Mouse (Mus musculus): Measurements from ENCODE around the gene Alpk3. TPM values are rescaled to one million over a fixed set of nuclear protein-coding genes. Genes with fewer than 3 reads are reported as not detected.
"Not testable (repeated sequence)": the region's sequence is repeated elsewhere in the genome, so short reads cannot be mapped to it uniquely, and the experiment has no call there.

Gene Alpk3
- total RNA-seq, 1 experiment, result 3.3 TPM

GRCm38 (mm10) chr7:81151216-81151615 is 93.8 kb downstream of the Alpk3 start:
- Histone ChIP-seq H3K4me3 (ENCODE audit: insufficient read depth in 1 of 2, low read depth in 1 of 2, low read length in 2 of 2, poor library complexity in 1 of 2, severe bottlenecking in 1 of 2) (peak overlapping the region; percentile 69 to 74), H3K9ac (ENCODE audit: insufficient read depth, low read depth, low read length, poor library complexity, severe bottlenecking) (peak overlapping the region; percentile 80), H3K36me3 (ENCODE audit: control insufficient read depth, insufficient read depth, low read length, poor library complexity, severe bottlenecking) (peaks cover 6% of the 10 kb centered on the region; the same call in 1 of the 2 replicates), H3K4me1 (ENCODE audit: control insufficient read depth in 2 of 2, insufficient read depth in 2 of 2, low read length in 2 of 2, poor library complexity in 1 of 2) (peaks cover 5 to 8% of the 10 kb centered on the region in 2 experiments; a peak in 3 of 4 replicates), H3K9me3 (ENCODE audit: control insufficient read depth, insufficient read depth, low read depth, low read length) (no peaks in the 10 kb centered on the region), H3K27ac (ENCODE audit: insufficient read depth, low read depth, low read length, poor library complexity, severe bottlenecking) (peak overlapping the region; percentile 85)
- in situ Hi-C loops (cut with MboI; ENCODE audit: low sequenced_read_pairs in 2 of 2, unreplicated experiment in 2 of 2), result loop anchor here (10.0 to 25.0 kb wide), 2 partner anchors 186 to 266 kb away; partner anchors contain the start of gene Rps17 (in 1 of the 2)
- no peak for DNase-seq (ENCODE audit: low read depth, low spot score)
- no peak for TF ChIP-seq MAFK (IDR thresholded peaks at IDR 0.05; ENCODE audit: insufficient read depth, low read depth, low read length)
- 0 out of 2 replicates have a peak, but pooled peaks have one; percentile 38 for TF ChIP-seq CHD2 (IDR thresholded peaks at IDR 0.05; ENCODE audit: low read depth, low read length)

GRCm38 (mm10) chr7:81152306-81152705 is 94.9 kb downstream of the Alpk3 start:
- peak overlapping the region; percentile 76 for H3K9ac ChIP-seq (ENCODE audit: insufficient read depth, low read depth, low read length, poor library complexity, severe bottlenecking)
- DNase-seq (ENCODE audit: low read depth, low spot score), result peak; percentile 77
- in situ Hi-C loops (cut with MboI; ENCODE audit: low sequenced_read_pairs in 2 of 2, unreplicated experiment in 2 of 2), result loop anchor here (10.0 to 25.0 kb wide), 2 partner anchors 185 to 268 kb away; partner anchors contain the start of gene Rps17 (in 1 of the 2)
- TF ChIP-seq CHD2 (IDR thresholded peaks at IDR 0.05; ENCODE audit: low read depth, low read length) (no peak), HCFC1 (IDR thresholded peaks at IDR 0.05; ENCODE audit: borderline replicate concordance, insufficient read depth, low read length) (no peak), MAFK (IDR thresholded peaks at IDR 0.05; ENCODE audit: insufficient read depth, low read depth, low read length) (peak; percentile 82), ZNF384 (IDR thresholded peaks at IDR 0.05; ENCODE audit: low read depth, low read length) (no peak)
- H3K4me1 ChIP-seq (ENCODE audit: control insufficient read depth in 2 of 2, insufficient read depth in 2 of 2, low read length in 2 of 2, poor library complexity in 1 of 2), result peaks cover 5 to 8% of the 10 kb centered on the region in 2 experiments; a peak in 3 of 4 replicates
- H3K4me3 ChIP-seq (ENCODE audit: insufficient read depth in 1 of 2, low read depth in 1 of 2, low read length in 2 of 2, poor library complexity in 1 of 2, severe bottlenecking in 1 of 2), result peak overlapping the region; percentile 60 to 74
- H3K27ac ChIP-seq (ENCODE audit: insufficient read depth, low read depth, low read length, poor library complexity, severe bottlenecking), result peak overlapping the region; percentile 82
- H3K36me3 ChIP-seq (ENCODE audit: control insufficient read depth, insufficient read depth, low read length, poor library complexity, severe bottlenecking), result peaks cover 6% of the 10 kb centered on the region; the same call in 1 of the 2 replicates
- no peaks in the 10 kb centered on the region for H3K9me3 ChIP-seq (ENCODE audit: control insufficient read depth, insufficient read depth, low read depth, low read length)

GRCm38 (mm10) chr7:81152826-81153225 is 95.4 kb downstream of the Alpk3 start:
- in situ Hi-C loops (cut with MboI; ENCODE audit: low sequenced_read_pairs in 2 of 2, unreplicated experiment in 2 of 2), result loop anchor here (10.0 to 25.0 kb wide), 2 partner anchors 184 to 268 kb away; partner anchors contain the start of gene Rps17 (in 1 of the 2)
- TF ChIP-seq ZNF384 (IDR thresholded peaks at IDR 0.05; ENCODE audit: low read depth, low read length) (no peak), MAFK (IDR thresholded peaks at IDR 0.05; ENCODE audit: insufficient read depth, low read depth, low read length) (no peak), ZC3H11A (IDR thresholded peaks at IDR 0.05; ENCODE audit: borderline replicate concordance, low read depth, low read length) (no peak), HCFC1 (IDR thresholded peaks at IDR 0.05; ENCODE audit: borderline replicate concordance, insufficient read depth, low read length) (no peak), CHD2 (IDR thresholded peaks at IDR 0.05; ENCODE audit: low read depth, low read length) (no peak)
- Histone ChIP-seq H3K9ac (ENCODE audit: insufficient read depth, low read depth, low read length, poor library complexity, severe bottlenecking) (peak overlapping the region; percentile 16; the same call in 1 of the 2 replicates), H3K36me3 (ENCODE audit: control insufficient read depth, insufficient read depth, low read length, poor library complexity, severe bottlenecking) (peaks cover 6% of the 10 kb centered on the region; the same call in 1 of the 2 replicates), H3K4me3 (ENCODE audit: insufficient read depth in 1 of 2, low read depth in 1 of 2, low read length in 2 of 2, poor library complexity in 1 of 2, severe bottlenecking in 1 of 2) (peak overlapping the region; percentile 28 to 63), H3K27ac (ENCODE audit: insufficient read depth, low read depth, low read length, poor library complexity, severe bottlenecking) (peak overlapping the region; percentile 17; the same call in 1 of the 2 replicates), H3K4me1 (ENCODE audit: control insufficient read depth in 2 of 2, insufficient read depth in 2 of 2, low read length in 2 of 2, poor library complexity in 1 of 2) (peaks cover 5 to 8% of the 10 kb centered on the region in 2 experiments; a peak in 3 of 4 replicates), H3K9me3 (ENCODE audit: control insufficient read depth, insufficient read depth, low read depth, low read length) (no peaks in the 10 kb centered on the region)
- no peak for DNase-seq (ENCODE audit: low read depth, low spot score)

- no peaks in the 10 kb centered on the region for H3K9me3 ChIP-seq (ENCODE audit: control insufficient read depth, insufficient read depth, low read depth, low read length)
- DNase-seq (ENCODE audit: low read depth, low spot score), result no peak
- TF ChIP-seq HCFC1 (IDR thresholded peaks at IDR 0.05; ENCODE audit: borderline replicate concordance, insufficient read depth, low read length) (no peak), CHD2 (IDR thresholded peaks at IDR 0.05; ENCODE audit: low read depth, low read length) (no peak), ZNF384 (IDR thresholded peaks at IDR 0.05; ENCODE audit: low read depth, low read length) (peak; percentile 70; the same call in 1 of the 2 replicates), MAFK (IDR thresholded peaks at IDR 0.05; ENCODE audit: insufficient read depth, low read depth, low read length) (no peak), ZC3H11A (IDR thresholded peaks at IDR 0.05; ENCODE audit: borderline replicate concordance, low read depth, low read length) (no peak)
- H3K4me3 ChIP-seq (ENCODE audit: insufficient read depth in 1 of 2, low read depth in 1 of 2, low read length in 2 of 2, poor library complexity in 1 of 2, severe bottlenecking in 1 of 2), result 0 out of 4 replicates have a peak overlapping the region, but pooled peaks of 1 of the 2 experiments have one; percentile 63
- H3K9ac ChIP-seq (ENCODE audit: insufficient read depth, low read depth, low read length, poor library complexity, severe bottlenecking), result no peak overlapping the region
- in situ Hi-C loops (cut with MboI; ENCODE audit: low sequenced_read_pairs in 2 of 2, unreplicated experiment in 2 of 2), result loop anchor here (10.0 to 25.0 kb wide), 2 partner anchors 184 to 269 kb away; partner anchors contain the start of gene Rps17 (in 1 of the 2)
- H3K27ac ChIP-seq (ENCODE audit: insufficient read depth, low read depth, low read length, poor library complexity, severe bottlenecking), result no peak overlapping the region
- H3K36me3 ChIP-seq (ENCODE audit: control insufficient read depth, insufficient read depth, low read length, poor library complexity, severe bottlenecking), result peaks cover 6% of the 10 kb centered on the region; the same call in 1 of the 2 replicates
- peaks cover 5 to 8% of the 10 kb centered on the region in 2 experiments; a peak in 3 of 4 replicates for H3K4me1 ChIP-seq (ENCODE audit: control insufficient read depth in 2 of 2, insufficient read depth in 2 of 2, low read length in 2 of 2, poor library complexity in 1 of 2)
These were observed 95.9 kb downstream of the Alpk3 start for GRCm38 (mm10) chr7:81153327-81153726.

GRCm38 (mm10) chr7:81154244-81154643 is 96.8 kb downstream of the Alpk3 start:
- not testable (repeated sequence) for H3K9ac ChIP-seq (ENCODE audit: insufficient read depth, low read depth, low read length, poor library complexity, severe bottlenecking); H3K27ac ChIP-seq (ENCODE audit: insufficient read depth, low read depth, low read length, poor library complexity, severe bottlenecking); H3K4me1 ChIP-seq (ENCODE audit: control insufficient read depth in 2 of 2, insufficient read depth in 2 of 2, low read length in 2 of 2, poor library complexity in 1 of 2); H3K4me3 ChIP-seq (ENCODE audit: insufficient read depth in 1 of 2, low read depth in 1 of 2, low read length in 2 of 2, poor library complexity in 1 of 2, severe bottlenecking in 1 of 2); H3K36me3 ChIP-seq (ENCODE audit: control insufficient read depth, insufficient read depth, low read length, poor library complexity, severe bottlenecking); DNase-seq (ENCODE audit: low read depth, low spot score); H3K9me3 ChIP-seq (ENCODE audit: control insufficient read depth, insufficient read depth, low read depth, low read length)
- in situ Hi-C loops (cut with MboI; ENCODE audit: low sequenced_read_pairs in 2 of 2, unreplicated experiment in 2 of 2), result loop anchor here (10.0 to 25.0 kb wide), 2 partner anchors 183 to 269 kb away; partner anchors contain the start of gene Rps17 (in 1 of the 2)

All from ES-E14 (cell line).